Mouse (Mus musculus): ENCODE results near the gene Kansl3.

DNA sequence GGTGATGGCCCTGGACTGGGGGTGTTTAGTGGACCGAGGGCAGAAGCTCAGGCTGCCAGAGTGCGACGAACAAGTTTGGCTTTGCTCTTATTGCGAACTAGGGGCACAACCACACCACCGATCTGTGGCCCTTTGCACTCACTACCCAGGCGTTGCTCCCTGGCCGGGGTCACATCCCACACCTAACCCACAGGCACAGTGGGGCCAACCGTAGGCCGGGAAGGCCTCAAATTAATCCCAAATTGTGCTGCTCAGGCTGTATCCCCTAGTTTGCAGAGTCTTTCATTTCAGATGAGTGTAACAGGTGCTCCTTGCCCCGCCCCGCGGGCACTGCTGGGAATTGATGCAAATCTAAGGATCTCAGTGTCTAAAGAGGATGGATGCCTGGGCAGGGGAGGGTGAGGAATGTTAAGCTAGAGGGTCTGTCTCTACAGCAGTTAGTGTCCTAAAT is 60.5 kb downstream of the Kansl3 start:
- TF ChIP-seq EP300 (IDR thresholded peaks at IDR 0.05; ENCODE audit: low read depth), result no peak
- no peak for TF ChIP-seq CTCF (IDR thresholded peaks at IDR 0.05; ENCODE audit: low read depth)
